Mouse (Mus musculus): Measurements from ENCODE around the gene Siae. TPM values are rescaled to one million over a fixed set of nuclear protein-coding genes. Genes with fewer than 3 reads are reported as not detected.

Gene Siae
- polyA plus RNA-seq, 1 experiment from 2014 or later, result 3.4 TPM

DNA sequence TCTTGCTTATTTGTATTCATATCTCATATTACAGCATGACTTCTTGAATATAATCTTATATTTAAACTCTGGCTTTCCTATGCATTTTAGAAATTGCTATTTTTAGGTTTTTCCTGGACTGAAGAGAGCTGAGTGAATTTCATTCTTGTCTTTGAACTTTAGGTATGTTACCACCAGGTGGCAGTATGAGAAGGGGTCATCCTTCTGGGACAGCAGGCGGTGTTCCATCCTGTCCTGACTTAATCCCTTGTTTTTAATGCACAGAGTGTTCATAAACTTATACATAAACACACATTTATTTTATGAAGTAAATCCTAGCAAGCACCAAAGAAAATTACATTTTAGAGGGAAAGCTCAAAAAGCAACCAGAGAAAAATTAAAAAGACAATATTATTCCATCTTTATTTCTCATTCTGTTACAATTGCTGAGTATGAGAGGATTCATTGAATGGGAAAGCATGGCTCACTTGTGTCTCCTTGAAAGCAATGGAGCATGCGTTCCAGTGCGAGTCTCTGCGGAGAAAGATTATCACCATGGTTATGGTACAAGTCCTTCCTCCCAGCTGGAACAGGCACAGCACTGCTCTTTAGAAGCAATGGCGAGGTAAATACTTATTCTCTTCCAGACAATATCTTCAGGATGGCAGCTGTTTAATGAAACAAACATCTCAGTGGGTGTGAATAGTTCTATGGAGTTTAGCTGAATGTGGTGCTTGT lies 134.6 kb downstream of the Siae start:
- 63% methylated on average over 5 of the region's 5 CpGs for WGBS
- Histone ChIP-seq H3K27ac (no peak overlapping the region), H3K36me3 (no peaks in the 10 kb centered on the region), H3K9me3 (replicated peaks) (no peaks in the 10 kb centered on the region), H3K27me3 (ENCODE audit: low read depth, poor library complexity, severe bottlenecking) (no peaks in the 10 kb centered on the region), H3K4me1 (no peaks in the 10 kb centered on the region), H3K4me3 (no peak overlapping the region)
- no peak for DNase-seq (ENCODE audit: low spot score)

Other genes with a start within 250 kb of the Siae start
- 8.3 and 8.8 TPM in 2 replicates for gene Ccdc15, start 207.3 kb upstream of the Siae start, polyA plus RNA-seq (2016; fragmentation: Nextera tagmentation; extraction: Ambion mirVana)
- 0.04 TPM in 1 of 2 replicates, not detected in the other for gene Hepacam, start 188.3 kb upstream of the Siae start, polyA plus RNA-seq (2016; fragmentation: Nextera tagmentation; extraction: Ambion mirVana)
- 9.9 and 10.3 TPM in 2 replicates for gene Robo4, start 153.8 kb upstream of the Siae start, polyA plus RNA-seq (2016; fragmentation: Nextera tagmentation; extraction: Ambion mirVana)
- gene Robo3, start 122.5 kb upstream of the Siae start, polyA plus RNA-seq (2016; fragmentation: Nextera tagmentation; extraction: Ambion mirVana), result 0.10 TPM in 1 of 2 replicates, not detected in the other
- 33.1 and 38.0 TPM in 2 replicates for gene Msantd2, start 66.4 kb upstream of the Siae start, polyA plus RNA-seq (2016; fragmentation: Nextera tagmentation; extraction: Ambion mirVana)
- gene Esam, start 27.6 kb upstream of the Siae start, polyA plus RNA-seq (2016; fragmentation: Nextera tagmentation; extraction: Ambion mirVana), result 33.7 and 34.3 TPM in 2 replicates
- 0.55 and 0.74 TPM in 2 replicates for gene Vsig2, start 16.4 kb upstream of the Siae start, polyA plus RNA-seq (2016; fragmentation: Nextera tagmentation; extraction: Ambion mirVana)
- 0.89 and 1.9 TPM in 2 replicates for gene Nrgn, start 2.8 kb upstream of the Siae start, polyA plus RNA-seq (2016; fragmentation: Nextera tagmentation; extraction: Ambion mirVana)
- gene Spa17, start 58.0 kb downstream of the Siae start, polyA plus RNA-seq (2016; fragmentation: Nextera tagmentation; extraction: Ambion mirVana), result 5.4 and 6.4 TPM in 2 replicates
- gene Tbrg1, start 101.6 kb downstream of the Siae start, polyA plus RNA-seq (2016; fragmentation: Nextera tagmentation; extraction: Ambion mirVana), result 124 and 128 TPM in 2 replicates
- gene Panx3, start 113.5 kb downstream of the Siae start, polyA plus RNA-seq (2016; fragmentation: Nextera tagmentation; extraction: Ambion mirVana), result not detected in 2 replicates
- not detected in 2 replicates for gene Olfr160, start 160.6 kb downstream of the Siae start, polyA plus RNA-seq (2016; fragmentation: Nextera tagmentation; extraction: Ambion mirVana)
- not detected in 2 replicates for gene Olfr874, start 189.4 kb downstream of the Siae start, polyA plus RNA-seq (2016; fragmentation: Nextera tagmentation; extraction: Ambion mirVana)
- gene Olfr875, start 216.2 kb downstream of the Siae start, polyA plus RNA-seq (2016; fragmentation: Nextera tagmentation; extraction: Ambion mirVana), result not detected in 2 replicates
- gene Olfr876, start 247.3 kb downstream of the Siae start, polyA plus RNA-seq (2016; fragmentation: Nextera tagmentation; extraction: Ambion mirVana), result not detected in 2 replicates

Measured in limb, embryonic 10.5 days (tissue).